Mouse (Mus musculus): ENCODE measurements around the gene Pygo1.
A peak's percentile ranks its signal among the peaks of the same experiment; 100 is the strongest.

Pygo1 gene

GRCm38 (mm10) chr9:72935309-72935708 is 9.9 kb downstream of the Pygo1 start:
- ATAC-seq (ENCODE audit: low TSS enrichment), result no peak

DNA sequence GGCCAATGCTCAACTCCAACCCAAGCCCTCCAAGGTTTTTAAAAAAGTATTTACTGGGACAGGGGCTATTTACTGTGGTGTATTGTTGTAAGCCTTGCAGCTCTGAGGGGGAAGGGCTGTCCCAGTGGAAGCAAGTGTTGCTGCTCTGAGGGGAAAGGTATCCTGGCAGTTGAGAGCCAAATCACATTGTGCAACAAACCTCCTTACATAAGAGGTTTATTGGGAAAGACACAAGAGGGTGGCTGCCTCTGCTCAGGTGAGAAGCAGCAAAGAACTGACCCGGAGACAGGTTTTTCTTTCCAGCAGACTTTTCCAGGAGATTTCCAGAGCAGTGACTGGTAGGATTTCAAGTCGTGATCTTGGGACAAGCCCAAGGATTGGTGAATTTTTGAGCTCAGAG is 10.9 kb downstream of the Pygo1 start:
- no peak for ATAC-seq (ENCODE audit: low TSS enrichment)

DNA sequence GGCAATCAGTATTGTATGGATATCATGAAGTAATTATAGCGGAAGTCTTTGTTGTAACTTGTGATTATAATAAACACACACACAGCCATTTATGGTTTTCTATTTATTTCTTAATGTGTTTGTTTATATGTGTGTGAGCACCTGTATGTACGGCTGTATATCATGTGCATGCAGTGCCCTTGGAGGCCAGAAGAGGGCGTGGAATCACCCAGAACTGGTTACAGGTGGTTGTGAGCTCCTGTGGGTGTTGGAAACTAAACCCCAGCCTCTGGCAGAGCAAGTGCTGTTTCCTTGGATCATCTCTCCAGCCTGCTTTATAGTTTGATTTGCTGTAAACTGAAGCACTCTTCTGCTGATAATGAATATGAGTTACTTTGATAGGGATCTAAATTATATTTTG is 18.0 kb downstream of the Pygo1 start:
- no peak for ATAC-seq (ENCODE audit: low TSS enrichment)

DNA sequence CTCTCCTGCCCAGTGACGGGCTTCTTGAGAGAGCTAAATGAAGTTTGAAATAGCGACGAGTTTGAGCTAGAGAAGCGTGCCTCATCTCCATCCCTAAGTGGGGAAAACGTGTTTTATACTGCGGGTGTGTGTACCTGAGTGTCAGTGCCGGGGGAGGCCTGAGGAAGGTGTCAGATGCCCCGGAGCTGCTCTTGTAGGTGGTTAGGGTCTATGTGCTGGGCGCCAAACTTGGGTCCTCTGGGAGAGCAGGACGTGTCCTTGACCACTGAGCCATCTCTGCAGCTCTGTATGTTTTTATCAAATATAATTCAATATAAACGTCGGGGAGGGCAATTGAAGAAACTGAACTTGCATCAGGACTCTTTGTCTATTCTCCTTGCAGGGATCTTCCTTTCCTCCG is 18.8 kb downstream of the Pygo1 start:
- ATAC-seq (ENCODE audit: low TSS enrichment), result no peak

- no peak for ATAC-seq (ENCODE audit: low TSS enrichment)
Measured at GRCm38 (mm10) chr9:72947010-72947409, 21.6 kb downstream of the Pygo1 start.

GRCm38 (mm10) chr9:72949572-72949971 is 24.1 kb downstream of the Pygo1 start:
- no peak for ATAC-seq (ENCODE audit: low TSS enrichment)

DNA sequence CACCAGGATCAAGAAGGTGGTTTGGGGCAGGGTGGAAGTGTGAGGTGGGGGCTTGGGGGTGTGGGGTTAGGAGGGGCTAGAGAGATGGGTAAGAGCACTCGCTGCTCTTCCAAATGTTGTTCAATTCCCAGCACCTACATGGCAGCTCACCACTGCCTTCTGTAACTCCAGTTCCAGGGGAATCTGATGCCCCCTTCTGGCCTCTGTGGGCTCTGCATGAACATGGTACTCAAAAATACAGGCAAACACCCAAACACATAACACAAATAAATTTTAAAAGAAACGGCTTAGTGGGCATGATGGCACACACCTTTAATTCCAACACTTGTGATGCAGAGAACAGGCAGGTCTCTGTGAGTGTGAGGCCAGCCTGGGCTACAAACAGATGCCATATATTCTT is 29.3 kb downstream of the Pygo1 start:
- ATAC-seq (ENCODE audit: low TSS enrichment), result no peak

GRCm38 (mm10) chr9:72955546-72955945 is 30.1 kb downstream of the Pygo1 start:
- peak; percentile 51 for ATAC-seq (ENCODE audit: low TSS enrichment)

DNA sequence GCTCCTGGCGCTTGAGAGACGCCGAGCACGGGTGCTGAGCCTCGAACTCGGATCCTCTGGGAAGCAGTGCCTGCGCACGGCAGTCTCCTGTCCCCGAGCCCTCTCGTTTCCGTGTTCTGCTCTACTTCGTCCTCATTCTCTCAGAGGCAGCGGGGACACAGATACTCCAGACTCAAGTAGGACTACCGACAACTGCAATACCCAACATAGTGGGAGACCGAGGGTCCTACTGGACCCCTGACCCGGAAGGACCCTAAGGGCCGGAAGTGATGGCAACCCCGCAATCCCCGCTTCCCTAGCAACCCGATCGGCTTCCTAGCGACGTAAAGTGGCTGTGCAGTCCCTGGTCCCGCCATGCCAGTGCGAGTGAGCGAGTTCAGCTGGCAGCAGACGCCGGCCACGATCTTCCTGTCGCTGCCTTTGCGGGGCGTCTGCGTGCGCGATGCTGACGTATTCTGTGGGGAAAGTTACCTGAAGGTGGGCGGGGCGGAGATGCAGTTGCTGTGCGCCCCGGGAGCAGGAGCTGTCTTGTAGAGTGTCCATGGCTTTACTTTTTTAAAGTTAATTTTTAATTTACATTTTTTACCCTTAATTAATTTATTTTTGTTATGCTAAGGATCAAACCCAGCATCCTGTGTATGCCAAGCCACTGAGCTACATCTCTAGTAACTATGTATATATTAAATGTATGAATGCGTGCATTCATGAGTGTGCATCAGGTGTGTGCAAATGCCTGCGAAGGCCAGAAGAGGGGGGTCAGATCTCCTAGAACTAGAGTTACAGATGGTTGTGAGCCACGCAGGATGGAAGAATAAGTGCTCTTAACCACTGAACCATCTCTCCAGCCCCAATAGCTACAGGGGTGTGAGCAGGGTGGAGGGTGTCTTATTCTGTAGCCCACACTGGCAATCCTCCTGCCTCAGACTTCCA is 33.3 kb downstream of the Pygo1 start, which contains the start of the genes Dyx1c1 and Gm44503:
Dyx1c1 (plus strand) TSS at position 265 of the 930 bp plus-strand sequence.
Gm44503 (plus strand) TSS at position 332 of the 930 bp plus-strand sequence.
- ATAC-seq (ENCODE audit: low TSS enrichment), result peak; percentile 93

- no peak for ATAC-seq (ENCODE audit: low TSS enrichment)
Measured at GRCm38 (mm10) chr9:72961346-72961745, 35.9 kb downstream of the Pygo1 start.

DNA sequence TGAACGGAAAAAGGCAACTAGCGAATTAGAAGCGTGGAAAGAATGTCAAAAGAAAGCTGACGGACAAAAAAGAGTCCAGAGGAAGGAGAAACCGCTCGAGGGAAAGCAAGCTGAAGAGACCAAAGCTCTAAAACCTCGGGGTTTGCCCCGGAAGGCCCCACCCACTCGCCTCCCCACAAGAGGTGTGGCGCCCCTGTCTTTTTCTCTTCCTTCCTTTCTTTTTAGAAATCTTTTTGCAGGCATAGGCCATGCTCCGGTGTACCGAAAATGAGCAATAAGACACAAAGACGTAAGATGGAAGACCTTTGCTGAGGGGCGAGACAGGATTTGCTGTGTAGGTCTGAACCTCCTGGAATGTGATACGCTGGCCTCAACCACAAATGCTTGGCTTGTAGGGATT is 36.5 kb downstream of the Pygo1 start:
- ATAC-seq (ENCODE audit: low TSS enrichment), result no peak

DNA sequence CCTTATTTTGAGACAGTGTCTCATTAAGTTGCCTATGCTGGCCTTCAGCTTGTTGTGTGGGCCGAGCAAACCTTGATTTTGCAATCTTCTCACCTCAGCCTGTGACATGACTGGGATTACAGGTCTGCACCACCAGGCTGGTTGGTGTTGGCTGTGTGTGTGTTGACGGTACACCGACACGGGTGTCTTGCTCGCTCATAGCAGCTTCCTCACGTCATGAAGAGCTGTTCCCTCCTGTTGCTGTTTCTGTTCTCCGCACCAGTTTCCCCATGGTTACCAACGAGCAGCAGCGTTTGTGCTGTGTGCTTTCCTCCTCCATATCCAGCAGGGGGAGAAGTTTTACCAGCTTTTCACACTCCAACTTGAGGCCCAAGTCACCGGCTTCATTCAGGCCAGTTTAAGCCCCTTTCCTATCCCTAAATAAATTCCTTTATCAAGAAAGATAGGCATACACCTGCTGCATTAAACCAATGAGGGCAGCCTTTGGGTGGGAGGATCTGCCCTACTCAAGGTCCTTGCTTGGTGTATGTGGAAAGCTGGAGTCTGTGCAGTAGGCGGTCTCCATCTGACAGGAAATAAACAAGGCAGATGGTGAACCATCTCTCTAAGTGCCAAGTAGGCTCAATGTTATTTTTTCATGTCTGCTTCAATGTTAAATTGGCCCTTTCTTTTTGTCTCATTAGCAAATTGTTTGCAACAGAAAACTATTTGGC is 43.1 kb downstream of the Pygo1 start:
- peak; percentile 95 for ATAC-seq (ENCODE audit: low TSS enrichment)

GRCm38 (mm10) chr9:72969874-72970273 is 44.4 kb downstream of the Pygo1 start:
- no peak for ATAC-seq (ENCODE audit: low TSS enrichment)

DNA sequence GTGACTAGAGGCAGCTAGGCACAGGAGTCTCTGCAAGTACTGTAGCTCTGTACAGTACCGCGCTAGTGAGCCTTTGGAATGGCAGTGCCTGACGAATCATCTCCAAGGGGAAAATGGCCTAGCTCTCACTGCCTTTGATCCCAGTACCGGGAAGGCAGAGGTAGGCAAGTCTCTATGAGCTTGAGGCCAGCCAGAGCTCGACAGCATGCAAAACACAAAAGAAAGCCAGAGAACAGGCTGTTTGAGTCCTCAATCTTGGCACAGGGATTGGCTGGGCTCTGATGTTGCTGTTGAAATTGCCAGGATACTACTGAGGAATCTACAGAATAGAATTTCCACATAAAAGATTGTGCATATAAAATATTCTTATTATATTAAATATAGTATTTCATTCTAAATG is 47.0 kb downstream of the Pygo1 start:
- ATAC-seq (ENCODE audit: low TSS enrichment), result no peak

DNA sequence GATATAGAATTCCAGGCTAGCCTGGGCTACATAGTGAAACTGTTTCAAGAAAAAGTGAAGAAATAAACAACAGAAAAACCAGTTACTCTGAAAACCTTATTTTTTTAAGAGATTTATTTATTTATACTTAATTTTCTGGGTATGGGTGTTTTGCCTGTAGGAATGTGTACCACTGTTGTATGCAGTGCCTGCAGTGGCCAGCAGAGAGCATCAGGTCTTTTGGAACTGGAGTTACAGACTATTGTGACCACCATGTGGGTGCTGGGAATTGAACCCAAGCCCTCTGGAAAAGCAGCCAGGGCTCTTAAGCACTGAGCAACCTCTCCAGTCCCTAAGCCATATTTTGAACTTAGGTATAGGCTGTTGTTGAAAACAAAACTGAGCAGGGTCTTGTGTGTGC is 47.5 kb downstream of the Pygo1 start:
- ATAC-seq (ENCODE audit: low TSS enrichment), result no peak

- no peak for ATAC-seq (ENCODE audit: low TSS enrichment)
Measured at GRCm38 (mm10) chr9:72974734-72975133, 49.3 kb downstream of the Pygo1 start.

GRCm38 (mm10) chr9:72975242-72975641 is 49.8 kb downstream of the Pygo1 start:
- no peak for ATAC-seq (ENCODE audit: low TSS enrichment)

DNA sequence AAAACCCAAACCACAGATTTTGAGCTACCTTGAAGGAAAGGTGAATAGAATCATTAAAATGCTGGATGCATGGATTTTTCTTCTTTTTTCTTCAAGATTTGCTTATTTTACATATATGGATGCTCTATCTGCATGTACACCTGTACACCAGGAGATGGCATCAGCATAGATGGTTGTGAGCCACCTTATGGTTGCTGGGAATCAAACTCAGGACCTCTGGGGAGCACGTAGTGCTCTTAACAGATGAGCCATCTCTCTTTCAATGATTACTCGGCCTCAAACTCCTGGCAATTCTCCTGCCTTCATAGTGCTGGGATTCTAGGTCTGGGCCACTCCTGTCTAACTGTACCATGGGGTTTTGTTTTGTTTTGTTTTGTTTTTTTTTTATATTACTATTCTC is 57.6 kb downstream of the Pygo1 start:
- no peak for ATAC-seq (ENCODE audit: low TSS enrichment)

GRCm38 (mm10) chr9:72985250-72986220 is 60.1 kb downstream of the Pygo1 start, which contains the start of the genes Ccpg1os and Ccpg1:
Gene Ccpg1os (minus strand): TSS chr9:72985382.
Gene Ccpg1 (plus strand): TSS chr9:72985429.
- ATAC-seq (ENCODE audit: low TSS enrichment), result peak; percentile 99

DNA sequence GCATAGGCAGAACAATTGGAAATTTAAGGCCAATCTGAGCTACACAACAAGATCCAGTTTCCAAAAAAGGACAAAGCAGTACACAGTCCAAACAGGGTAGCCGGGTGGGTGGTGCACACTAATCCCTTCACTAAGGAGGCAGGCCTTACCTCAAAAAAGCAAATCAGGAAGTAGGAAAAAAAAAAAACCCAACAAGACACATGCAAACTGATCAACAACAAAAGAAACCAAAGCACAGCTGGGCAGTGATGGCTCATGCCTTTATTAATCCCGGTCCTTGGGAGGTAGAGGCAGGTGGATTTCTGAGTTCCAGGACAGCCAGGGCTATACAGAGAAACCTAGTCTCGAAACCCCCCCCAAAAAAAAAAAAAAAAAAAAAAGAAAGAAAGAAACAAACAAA is 62.3 kb downstream of the Pygo1 start:
- ATAC-seq (ENCODE audit: low TSS enrichment), result no peak

- ATAC-seq (ENCODE audit: low TSS enrichment), result no peak
Measured at GRCm38 (mm10) chr9:72988706-72989105, 63.3 kb downstream of the Pygo1 start.

DNA sequence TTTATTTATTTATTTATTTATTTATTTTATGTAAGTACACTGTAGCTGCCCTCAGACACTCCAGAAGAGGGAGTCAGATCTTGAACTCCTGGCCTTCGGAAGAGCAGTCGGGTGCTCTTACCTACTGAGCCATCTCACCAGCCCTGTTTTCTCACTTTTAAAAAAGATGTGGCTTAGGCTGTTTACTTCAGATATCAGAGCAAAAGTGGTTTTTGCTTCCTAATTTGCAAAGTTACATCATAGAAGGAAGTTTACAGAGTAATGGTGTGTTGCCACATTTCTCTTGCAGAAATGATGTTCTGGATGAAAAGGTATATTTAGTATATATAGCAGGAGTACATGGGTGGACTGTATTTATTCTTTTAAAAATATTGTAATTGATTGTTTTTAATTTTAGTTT is 66.0 kb downstream of the Pygo1 start:
- no peak for ATAC-seq (ENCODE audit: low TSS enrichment)

Measured in frontal cortex, adult (tissue).